7 mouse cellular contexts compared by ENCODE assay signal in the genomic region with DNA sequence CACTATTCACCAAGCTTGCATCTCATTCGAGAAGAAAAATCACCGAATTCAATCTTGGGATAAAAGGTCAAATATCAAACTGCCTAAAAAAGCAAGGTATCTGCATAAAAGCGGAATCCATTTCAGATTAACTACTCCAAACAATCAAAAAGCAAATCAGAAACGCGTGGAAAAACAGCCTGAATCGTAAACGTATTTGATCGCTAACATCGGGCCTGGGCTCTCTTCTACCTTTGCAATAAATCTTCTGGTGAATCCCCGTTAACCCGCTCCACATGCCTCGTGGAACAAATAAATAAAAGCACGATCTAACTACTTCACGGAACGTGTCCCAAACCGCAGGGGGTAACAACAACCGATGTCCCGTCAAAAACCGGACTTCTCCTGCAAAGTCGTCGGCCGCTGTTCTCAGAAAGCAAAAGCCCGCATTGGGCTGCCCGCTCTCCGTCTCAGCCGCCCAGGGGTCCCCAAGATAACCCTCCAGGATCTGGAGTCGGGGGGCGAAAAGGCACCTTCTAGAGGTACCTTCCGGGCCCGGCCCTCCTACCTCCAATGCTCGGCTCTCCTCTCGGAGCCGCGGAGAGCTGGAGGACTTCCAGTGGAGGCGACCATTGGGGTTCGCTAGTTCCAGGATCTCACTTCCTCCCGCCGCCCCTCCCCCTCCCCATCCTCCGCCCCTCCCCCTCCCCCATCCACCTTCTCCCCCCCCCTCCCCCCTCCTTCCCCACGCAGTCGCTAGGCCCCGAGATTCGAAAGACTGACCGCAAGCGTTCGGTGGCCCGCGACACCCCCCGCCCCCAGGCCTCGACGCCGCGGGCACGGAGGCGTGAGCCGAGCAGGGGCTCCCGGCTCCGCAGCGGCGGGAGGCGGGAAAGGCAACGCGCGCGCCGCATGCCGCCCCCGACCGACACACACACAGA. TPM values are rescaled to one million over a fixed set of nuclear protein-coding genes. Genes with fewer than 3 reads are reported as not detected.
A peak's percentile ranks its signal among the peaks of the same experiment; 100 is the strongest.
DNase-seq lines count a peak whose midpoint lies in the region; ATAC-seq and TF ChIP-seq lines count a peak whose summit lies in the region.

No protein-coding gene starts in this region.

- 21% methylated on average over 61 of the region's 69 CpGs for WGBS in hindbrain, embryonic 15.5 days
- 15% methylated on average over 56 of the region's 69 CpGs for WGBS in small intestine, adult 2 months

- peak; percentile 69 for ATAC-seq in hindbrain, embryonic 15.5 days (ENCODE audit: low FRiP score, low read depth)
- ATAC-seq in megakaryocyte progenitor cell, adult 5-6 weeks (replicated peaks; ENCODE audit: poor library complexity), result peak; percentile 24

- H3K9ac ChIP-seq in hindbrain, embryonic 15.5 days, result peak overlapping the region; percentile 79

- intact Hi-C loops in left cerebral cortex, postnatal 14 days (cut with DNase I), result loop anchor here (2.0 kb wide), 1 partner anchor 83 kb away; the partner anchor contains the start of gene Magt1

- H3K27ac ChIP-seq in hindbrain, embryonic 15.5 days (replicated peaks), result peak overlapping the region; percentile 95
- peak overlapping the region; percentile 90 for H3K27ac ChIP-seq in small intestine, adult 2 months (ENCODE audit: insufficient read depth, low read depth, low read length)

- peak; percentile 74 for DNase-seq in NIH3T3 (ENCODE audit: low read depth)
- peak; percentile 52 to 54 for DNase-seq in cerebellum, adult 18-20 months
- peak; percentile 17 for DNase-seq in forelimb bud, embryonic 11.5 days (ENCODE audit: low read depth, low spot score)
- peak; percentile 5 to 18 for DNase-seq in left cerebral cortex, postnatal 14 days (ENCODE audit: low spot score in 2 of 2)

- H3K9me3 ChIP-seq in hindbrain, embryonic 15.5 days, result no peaks in the 10 kb centered on the region

- no peaks in the 10 kb centered on the region for H3K36me3 ChIP-seq in hindbrain, embryonic 15.5 days
- no peaks in the 10 kb centered on the region for H3K36me3 ChIP-seq in small intestine, adult 2 months (ENCODE audit: control insufficient read depth, insufficient read depth, low read length)

- H3K4me2 ChIP-seq in hindbrain, embryonic 15.5 days, result peak overlapping the region; percentile 57

- no peak for TF ChIP-seq POLR2A in small intestine, adult 2 months (IDR thresholded peaks at IDR 0.05; ENCODE audit: low read depth, low read length)

- peaks cover 14% of the 10 kb centered on the region for H3K4me1 ChIP-seq in hindbrain, embryonic 15.5 days (replicated peaks)
- no peaks in the 10 kb centered on the region for H3K4me1 ChIP-seq in small intestine, adult 2 months (ENCODE audit: control insufficient read depth, insufficient read depth, insufficient read length, low read length)

- no peak for TF ChIP-seq CTCF in small intestine, adult 2 months (IDR thresholded peaks at IDR 0.05; ENCODE audit: extremely low read depth, insufficient read length, insufficient replicate concordance, low read depth, low read length)

- H3K27me3 ChIP-seq in hindbrain, embryonic 15.5 days, result no peaks in the 10 kb centered on the region
- no peaks in the 10 kb centered on the region for H3K27me3 ChIP-seq in small intestine, adult 2 months (ENCODE audit: control insufficient read depth, insufficient read depth, low read length)

- H3K4me3 ChIP-seq in hindbrain, embryonic 15.5 days, result peak overlapping the region; percentile 68
- H3K4me3 ChIP-seq in small intestine, adult 2 months (ENCODE audit: low read depth, low read length), result peak overlapping the region; percentile 90

RNA-seq across cellular contexts. Expression of gene Atrx, which starts 1.0 kb away (rescaled TPM):
- 218 and 230 TPM in 2 replicates for polyA plus RNA-seq in hindbrain, embryonic 15.5 days (2015; fragmentation: Nextera tagmentation; extraction: Ambion mirVana)
- 100 to 1,000 TPM; 190 to 194 TPM for total RNA-seq in left cerebral cortex, postnatal 14 days (2021)
- 149 and 179 TPM in 2 replicates for total RNA-seq in megakaryocyte progenitor cell, adult 5-6 weeks (2015)
- 217 and 332 TPM in 2 replicates for total RNA-seq in megakaryocyte progenitor cell, adult 5-6 weeks (2017)
- polyA plus RNA-seq in small intestine, adult 2 months (2012; rRNA removed), result 4.7 and 13.9 TPM in 2 replicates

Comparison
In these comparisons a context has a peak if more than half of its experiments do, and no peak if none do; other contexts are left out.
1. Peak in every context shown above with its lines: DNase-seq, ATAC-seq, H3K4me3 ChIP-seq and H3K27ac ChIP-seq.
2. DNase-seq: peak in every context shown above with its lines; median percentile 74 in NIH3T3; 53 in cerebellum, adult 18-20 months; 17 in forelimb bud, embryonic 11.5 days; 12 in left cerebral cortex, postnatal 14 days.